Mouse (Mus musculus) midbrain, embryonic 12.5 days (tissue): Measurements from ENCODE around the gene Garnl3. TPM values are rescaled to one million over a fixed set of nuclear protein-coding genes. Genes with fewer than 3 reads are reported as not detected.

ENCODE experiments used
- ATAC-seq: fragments of 200-750 bp; cut with Nextera tagmentation; 2 replicates; pipeline ENCODE4 v1.8.0; 2017; ENCODE audit warnings: low read depth, moderate TSS enrichment, moderate library complexity; ENCODE audit not compliant: low FRiP score
- H3K27ac ChIP-seq: fragments of 300-500 bp; sonication (generic); replicated peaks from 2 replicates; pipeline ENCODE4 v1.5.1; 2016; ENCODE audit warnings: mild to moderate bottlenecking
- H3K27me3 ChIP-seq: fragments of 300-500 bp; sonication (generic); 2 replicates; pipeline ENCODE4 v1.6.1; 2016; ENCODE audit warnings: mild to moderate bottlenecking
- H3K36me3 ChIP-seq: fragments of 300-500 bp; sonication (generic); 2 replicates; pipeline ENCODE4 v1.6.1; 2016
- H3K4me1 ChIP-seq: fragments of 300-500 bp; sonication (generic); 2 replicates; pipeline ENCODE4 v1.6.1; 2016
- H3K4me2 ChIP-seq: fragments of 300-500 bp; sonication (generic); replicated peaks from 2 replicates; pipeline ENCODE4 v1.6.1; 2016; ENCODE audit warnings: mild to moderate bottlenecking, moderate library complexity
- H3K4me3 ChIP-seq: fragments of 300-500 bp; sonication (generic); 2 replicates; pipeline ENCODE4 v1.5.1; 2016; ENCODE audit warnings: mild to moderate bottlenecking
- H3K9ac ChIP-seq: fragments of 300-500 bp; sonication (generic); replicated peaks from 2 replicates; pipeline ENCODE4 v1.6.1; 2016; ENCODE audit warnings: mild to moderate bottlenecking, moderate library complexity
- H3K9me3 ChIP-seq: fragments of 300-500 bp; sonication (generic); 2 replicates; pipeline ENCODE4 v1.6.1; 2016; ENCODE audit warnings: mild to moderate bottlenecking
- WGBS: fragments of 180-500 bp; shearing (Covaris S2); methylation state at CpG from one replicate; pipeline ENCODE4 v1.1.7; 2016; 5-methylcytosine and 5-hydroxymethylcytosine counted together
- polyA plus RNA-seq: library from polyadenylated mRNA; unstranded; fragments of >200 nt; fragmentation: Nextera tagmentation; extraction: Ambion mirVana; gene quantifications from 2 replicates; pipeline ENCODE4 v1.2.1, GENCODE M21; 2016

The Garnl3 gene
- polyA plus RNA-seq, 1 experiment from 2014 or later, result 16.6 TPM

DNA sequence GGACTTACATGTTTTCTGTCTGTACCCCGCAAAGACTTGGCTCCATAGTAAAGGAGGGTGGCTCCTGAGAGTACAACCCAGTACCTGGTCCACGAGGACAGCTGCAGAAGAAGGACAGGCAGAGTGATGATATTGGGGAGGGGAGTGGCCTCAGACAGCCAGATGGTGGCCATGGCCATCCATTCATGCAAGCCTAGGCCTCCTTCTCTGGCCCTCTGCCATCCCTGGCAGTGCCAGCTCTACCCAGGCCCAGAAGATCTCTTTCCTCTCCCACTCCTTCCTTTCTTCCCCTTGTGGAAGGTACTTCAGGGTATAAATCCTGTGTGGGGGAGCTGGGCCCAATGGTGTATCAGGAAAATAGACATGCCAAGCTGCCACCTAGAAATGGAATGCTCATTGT is 11.8 kb upstream of the Garnl3 start:
- no peak overlapping the region for H3K4me3 ChIP-seq
- no peak overlapping the region for H3K4me2 ChIP-seq
- no peaks in the 10 kb centered on the region for H3K4me1 ChIP-seq
- H3K27me3 ChIP-seq, result no peaks in the 10 kb centered on the region
- no peak overlapping the region for H3K9ac ChIP-seq
- peaks cover 2% of the 10 kb centered on the region; the same call in 1 of the 2 replicates for H3K36me3 ChIP-seq
- no peak overlapping the region for H3K27ac ChIP-seq
- H3K9me3 ChIP-seq, result no peaks in the 10 kb centered on the region
- 77% methylated on average over 2 of the region's 2 CpGs for WGBS
- ATAC-seq, result no peak

DNA sequence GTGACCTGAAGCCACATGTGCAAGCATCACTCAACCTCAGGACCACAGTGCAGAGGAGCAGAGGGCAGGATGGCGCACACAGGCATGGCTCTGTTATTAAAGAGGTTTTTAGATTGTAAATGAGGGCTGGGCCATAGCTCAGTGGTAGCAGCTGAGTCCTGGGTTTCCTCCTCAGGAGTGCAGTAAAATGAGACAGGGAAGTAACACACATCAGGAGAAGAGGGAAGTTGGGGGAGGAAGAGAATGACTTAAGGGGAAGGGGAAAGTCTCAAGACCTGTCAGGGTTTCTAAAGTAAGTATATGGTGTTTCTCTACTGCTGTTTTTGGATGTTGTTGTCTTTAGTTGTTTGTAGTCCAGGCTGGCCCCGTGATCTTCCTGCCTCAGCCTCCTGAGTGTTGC is 7.0 kb upstream of the Garnl3 start:
- Histone ChIP-seq H3K9ac (no peak overlapping the region), H3K4me2 (no peak overlapping the region), H3K27ac (no peak overlapping the region), H3K4me1 (no peaks in the 10 kb centered on the region), H3K9me3 (no peaks in the 10 kb centered on the region), H3K27me3 (peaks cover 5% of the 10 kb centered on the region; the same call in 1 of the 2 replicates), H3K4me3 (no peak overlapping the region), H3K36me3 (peaks cover 5% of the 10 kb centered on the region; the same call in 1 of the 2 replicates)
- WGBS, result 87% methylated on average over 2 of the region's 2 CpGs
- no peak for ATAC-seq

DNA sequence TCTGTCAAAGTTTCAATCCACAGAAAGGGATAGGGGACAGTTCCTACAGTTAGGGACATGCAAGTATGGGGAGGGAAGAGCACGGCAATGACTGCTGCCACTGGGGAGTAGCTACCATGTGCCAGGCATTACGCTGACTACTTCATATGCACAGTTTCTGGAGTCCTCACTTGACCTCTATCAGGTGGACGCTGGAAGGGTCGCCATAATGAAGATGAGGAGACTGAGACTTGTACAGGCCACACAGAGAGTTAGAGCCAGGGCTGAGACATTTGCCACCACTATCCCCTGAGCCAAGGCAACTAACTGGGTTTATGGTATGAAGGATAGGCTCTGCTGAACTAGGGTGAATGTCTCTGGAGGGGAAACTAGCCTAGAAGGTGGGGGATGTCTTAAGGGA is 6.3 kb upstream of the Garnl3 start:
- Histone ChIP-seq H3K27me3 (peaks cover 10% of the 10 kb centered on the region), H3K9ac (no peak overlapping the region), H3K36me3 (0 out of 2 replicates have a peak, but pooled peaks cover 5% of the 10 kb centered on the region), H3K4me1 (no peaks in the 10 kb centered on the region), H3K27ac (no peak overlapping the region), H3K4me2 (no peak overlapping the region), H3K9me3 (no peaks in the 10 kb centered on the region), H3K4me3 (no peak overlapping the region)
- no peak for ATAC-seq
- 88% methylated on average over 4 of the region's 4 CpGs for WGBS

DNA sequence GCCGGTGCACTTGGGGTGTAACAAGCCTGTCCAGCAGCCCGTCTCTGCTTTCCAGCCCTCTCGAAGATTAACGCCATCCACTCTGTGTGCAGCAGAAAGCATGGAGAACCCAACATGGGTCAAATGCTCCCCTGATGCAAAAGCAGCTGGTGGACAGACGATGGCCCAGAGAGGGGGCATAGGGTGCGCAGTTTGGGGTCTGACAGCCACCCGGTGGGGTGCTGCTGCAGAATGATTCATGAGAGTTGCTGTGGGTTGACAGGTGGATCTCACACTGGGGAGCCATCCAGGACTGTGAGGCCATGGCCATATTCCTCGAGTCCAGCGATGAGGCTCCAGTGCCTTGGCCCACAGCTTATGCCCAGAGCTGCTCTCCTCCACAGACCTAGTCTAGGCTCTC is 5.8 kb upstream of the Garnl3 start:
- Histone ChIP-seq H3K36me3 (0 out of 2 replicates have a peak, but pooled peaks cover 5% of the 10 kb centered on the region), H3K27me3 (peaks cover 15% of the 10 kb centered on the region), H3K9ac (no peak overlapping the region), H3K4me3 (no peak overlapping the region), H3K4me1 (no peaks in the 10 kb centered on the region; the same call in 1 of the 2 replicates), H3K4me2 (no peak overlapping the region), H3K9me3 (no peaks in the 10 kb centered on the region), H3K27ac (no peak overlapping the region)
- WGBS, result 94% methylated on average over 9 of the region's 9 CpGs
- ATAC-seq, result no peak

DNA sequence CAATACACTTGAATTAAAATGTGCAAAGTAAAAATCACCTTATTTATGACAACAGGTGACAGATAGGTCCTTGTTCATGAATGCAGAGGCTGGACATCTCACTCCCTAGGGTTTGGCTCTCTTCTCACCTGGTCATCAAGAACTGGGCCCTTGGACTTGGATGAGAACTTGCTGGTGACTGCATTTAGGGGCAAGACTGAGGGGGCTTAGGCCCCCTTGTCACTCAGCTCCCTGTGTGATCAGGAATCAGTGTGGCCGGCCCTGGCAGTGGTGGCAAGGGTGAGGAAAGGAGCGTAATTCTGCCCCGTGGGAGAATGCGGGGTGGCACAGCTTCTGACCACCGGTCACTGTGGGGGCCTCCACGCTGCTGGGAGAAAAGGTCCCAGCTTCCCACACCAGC is 4.9 kb upstream of the Garnl3 start:
- H3K4me3 ChIP-seq, result no peak overlapping the region
- no peaks in the 10 kb centered on the region for H3K9me3 ChIP-seq
- H3K27me3 ChIP-seq, result peaks cover 23% of the 10 kb centered on the region
- 93% methylated on average over 6 of the region's 6 CpGs for WGBS
- no peak overlapping the region for H3K9ac ChIP-seq
- H3K27ac ChIP-seq, result no peak overlapping the region
- no peak for ATAC-seq
- peaks cover 5% of the 10 kb centered on the region for H3K4me1 ChIP-seq
- H3K4me2 ChIP-seq, result no peak overlapping the region
- 0 out of 2 replicates have a peak, but pooled peaks cover 5% of the 10 kb centered on the region for H3K36me3 ChIP-seq

DNA sequence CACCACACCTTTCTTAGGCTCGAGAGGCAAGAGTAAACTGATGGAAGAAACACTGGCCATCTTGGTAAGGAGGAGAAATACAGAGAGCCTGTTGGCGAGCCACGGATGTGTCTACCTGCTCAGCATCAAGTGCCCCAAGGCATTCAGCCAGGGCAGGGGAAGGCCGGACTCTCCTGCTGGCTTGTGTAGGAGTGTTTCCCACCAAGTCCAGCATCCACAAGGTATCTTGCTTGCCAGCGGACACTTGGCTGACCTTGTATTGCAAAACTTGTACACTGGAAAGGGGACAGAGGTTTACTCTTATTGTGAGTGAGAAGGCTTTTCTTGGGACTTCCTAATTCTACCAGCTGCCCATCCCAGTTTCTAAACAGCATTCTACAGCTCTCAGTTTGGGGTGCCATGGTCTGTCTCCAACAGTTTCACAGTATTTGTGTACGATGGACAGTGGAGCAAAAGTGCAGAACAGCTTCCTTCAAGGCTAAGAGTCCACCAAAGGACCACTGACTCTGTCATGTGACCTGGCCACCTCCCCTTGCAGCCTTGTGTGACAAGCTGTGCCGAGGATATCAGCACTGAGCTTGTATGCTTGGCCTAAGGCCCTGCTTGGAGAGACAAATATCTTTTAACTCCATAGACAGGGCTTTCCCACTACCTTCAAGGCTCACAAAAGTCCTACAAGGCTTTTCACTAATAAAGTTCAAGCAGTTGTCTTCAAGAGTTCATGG is 3.5 kb upstream of the Garnl3 start:
- Histone ChIP-seq H3K4me1 (peaks cover 7% of the 10 kb centered on the region), H3K4me3 (no peak overlapping the region), H3K9me3 (no peaks in the 10 kb centered on the region), H3K9ac (no peak overlapping the region), H3K4me2 (no peak overlapping the region), H3K27me3 (peaks cover 31% of the 10 kb centered on the region), H3K27ac (no peak overlapping the region), H3K36me3 (0 out of 2 replicates have a peak, but pooled peaks cover 5% of the 10 kb centered on the region)
- WGBS, result 79% methylated on average over 7 of the region's 7 CpGs
- no peak for ATAC-seq

DNA sequence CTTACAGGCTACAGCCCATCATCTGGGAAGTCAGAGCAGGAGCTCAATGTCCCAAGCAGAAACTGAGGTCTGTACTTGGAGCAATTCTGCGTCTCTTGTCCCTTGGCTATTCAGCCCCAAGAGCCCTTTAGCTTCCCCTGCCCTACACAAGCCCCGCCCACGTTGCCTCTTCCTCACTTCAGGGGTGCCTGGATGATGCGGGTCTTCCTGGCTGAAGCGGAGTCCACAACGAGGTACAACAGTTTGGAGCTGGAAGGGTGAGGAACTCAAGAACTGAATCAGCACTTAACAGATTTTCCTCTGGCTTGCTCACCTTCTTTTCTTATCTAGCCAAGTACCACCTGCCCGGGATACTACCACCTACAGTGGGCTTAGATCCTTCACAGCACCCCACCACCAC is 852 bp upstream of the Garnl3 start:
- Histone ChIP-seq H3K9me3 (no peaks in the 10 kb centered on the region), H3K27me3 (peaks cover 44% of the 10 kb centered on the region), H3K4me2 (no peak overlapping the region), H3K4me3 (no peak overlapping the region), H3K9ac (no peak overlapping the region), H3K27ac (no peak overlapping the region), H3K36me3 (0 out of 2 replicates have a peak, but pooled peaks cover 3% of the 10 kb centered on the region), H3K4me1 (peaks cover 14% of the 10 kb centered on the region)
- WGBS, result 5% methylated on average over 7 of the region's 7 CpGs
- ATAC-seq, result no peak

DNA sequence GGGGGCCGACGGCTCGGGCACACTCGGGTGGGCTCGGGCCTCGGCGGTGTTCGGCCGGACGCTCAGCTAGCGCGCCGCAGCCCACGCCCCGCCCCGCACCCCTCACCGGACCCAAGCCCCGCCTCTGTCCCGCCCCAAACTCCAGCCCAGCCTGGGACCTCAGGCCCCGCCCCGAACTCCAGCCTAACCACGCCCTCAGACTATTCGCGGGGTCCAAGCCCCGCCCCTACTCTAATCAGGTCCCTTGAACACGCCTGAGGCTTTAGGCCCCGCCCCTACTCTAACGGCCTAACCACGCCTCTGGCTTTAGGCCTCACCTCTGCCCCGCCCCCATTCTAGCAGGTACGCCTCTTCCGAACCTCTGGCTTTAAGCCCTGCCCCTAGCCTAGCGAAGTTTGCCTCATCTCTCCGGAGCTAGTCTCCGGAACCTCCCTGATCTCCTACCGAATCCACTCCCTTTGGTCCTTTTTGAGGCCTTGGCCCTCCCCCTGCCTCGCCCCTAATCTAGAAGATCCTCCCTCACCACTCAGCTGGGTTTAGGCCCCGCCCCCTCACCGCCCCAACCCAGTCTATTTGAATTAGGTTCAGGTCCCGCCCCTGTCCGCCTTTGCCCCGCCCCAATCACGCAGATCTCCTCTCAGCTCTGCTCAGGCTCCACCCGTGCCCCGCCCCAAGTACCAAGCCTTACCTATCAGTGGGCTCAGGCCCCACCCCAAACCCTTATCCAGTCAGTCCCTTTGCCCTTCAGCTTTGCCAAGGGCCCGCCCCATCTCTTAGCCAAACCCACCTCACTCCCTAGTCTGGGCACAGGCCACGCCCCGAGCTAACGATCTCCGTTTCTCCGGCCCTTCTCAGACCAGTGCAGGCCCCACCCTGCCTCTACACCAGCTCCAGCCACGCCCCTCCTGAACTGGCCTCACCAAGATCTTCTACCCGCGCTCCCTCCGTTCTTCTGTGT is 649 bp downstream of the Garnl3 start:
- Histone ChIP-seq H3K4me2 (peak overlapping the region; percentile 98), H3K4me3 (peak overlapping the region; percentile 75), H3K27me3 (peaks cover 44% of the 10 kb centered on the region), H3K36me3 (no peaks in the 10 kb centered on the region), H3K4me1 (peaks cover 14% of the 10 kb centered on the region), H3K9ac (peak overlapping the region; percentile 85), H3K27ac (peak overlapping the region; percentile 20; the same call in 1 of the 2 replicates), H3K9me3 (no peaks in the 10 kb centered on the region)
- ATAC-seq, result peak; percentile 91
- under 1% methylated on average over 49 of the region's 55 CpGs for WGBS

DNA sequence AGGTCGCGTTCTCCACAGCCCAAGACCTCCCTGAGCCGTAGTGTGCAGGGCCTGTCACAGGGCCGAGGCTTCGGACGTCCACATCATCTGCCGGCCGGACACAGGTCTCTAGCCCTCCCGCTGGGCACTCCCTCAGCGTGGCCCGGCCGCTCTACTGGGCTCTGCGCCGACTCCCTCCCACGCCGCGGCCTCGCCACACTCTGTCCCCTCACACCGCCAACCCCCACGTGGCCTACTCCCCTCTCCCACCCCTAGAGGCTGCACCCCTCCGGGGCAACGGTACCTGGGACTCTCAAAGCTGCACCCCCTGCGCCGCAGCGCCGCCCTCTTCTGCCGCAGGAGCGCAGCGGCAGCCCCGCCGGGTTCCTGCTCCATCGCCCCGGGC is 1.3 kb downstream of the Garnl3 start:
- Histone ChIP-seq H3K27ac (0 out of 2 replicates have a peak overlapping the region, but pooled peaks have one; percentile 20), H3K9me3 (no peaks in the 10 kb centered on the region), H3K27me3 (peaks cover 44% of the 10 kb centered on the region), H3K4me1 (peaks cover 14% of the 10 kb centered on the region), H3K4me2 (peak overlapping the region; percentile 98), H3K36me3 (no peaks in the 10 kb centered on the region), H3K9ac (peak overlapping the region; percentile 85), H3K4me3 (peak overlapping the region; percentile 75)
- ATAC-seq, result peak; percentile 59
- 0% methylated on average over 33 of the region's 33 CpGs for WGBS

DNA sequence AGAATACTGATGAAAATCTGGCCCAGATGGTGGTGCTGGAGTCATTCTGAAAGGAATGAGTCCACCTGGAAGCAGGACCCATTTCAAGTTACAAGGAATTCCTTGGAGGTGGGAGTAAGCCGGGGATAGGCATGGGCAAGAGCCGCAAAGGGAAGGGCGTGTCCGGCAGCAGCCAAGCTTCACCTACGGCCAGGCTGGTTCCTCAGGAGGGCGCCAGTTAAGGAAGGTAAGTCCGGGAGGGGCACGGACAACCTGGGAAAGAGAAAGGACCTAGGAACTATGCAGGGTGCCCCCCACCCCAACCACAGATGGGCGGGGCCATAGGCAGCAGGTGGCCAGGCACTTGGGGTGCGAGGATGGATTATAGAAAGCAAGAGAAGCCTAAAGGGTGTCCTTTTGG is 1.8 kb downstream of the Garnl3 start:
- Histone ChIP-seq H3K27ac (no peak overlapping the region), H3K4me3 (peak overlapping the region; percentile 75), H3K4me1 (peaks cover 14% of the 10 kb centered on the region), H3K9me3 (no peaks in the 10 kb centered on the region), H3K36me3 (no peaks in the 10 kb centered on the region), H3K4me2 (peak overlapping the region; percentile 98), H3K27me3 (peaks cover 44% of the 10 kb centered on the region), H3K9ac (peak overlapping the region; percentile 85)
- WGBS, result 4% methylated on average over 10 of the region's 10 CpGs
- no peak for ATAC-seq

DNA sequence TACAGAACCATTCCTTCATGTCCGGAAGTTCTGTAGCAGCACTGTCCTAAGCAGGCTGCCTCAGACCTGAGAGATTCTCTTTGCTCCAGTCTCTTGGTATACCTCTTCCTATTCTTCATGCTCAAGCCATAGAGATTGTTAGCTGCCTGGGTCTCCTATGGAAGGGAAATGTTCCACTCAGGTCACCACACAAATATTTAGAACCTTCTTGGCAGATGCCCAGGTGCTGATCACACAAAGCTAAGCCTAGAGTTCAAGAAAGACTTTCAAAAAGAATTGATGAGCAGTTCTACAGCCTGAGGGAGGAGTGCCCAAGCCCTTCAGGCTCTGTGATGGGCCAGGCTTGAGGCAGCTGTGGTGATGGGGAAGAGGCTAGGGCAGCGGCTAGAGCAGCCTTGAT is 2.4 kb downstream of the Garnl3 start:
- no peak for ATAC-seq
- H3K4me3 ChIP-seq, result no peak overlapping the region; the same call in 1 of the 2 replicates
- no peak overlapping the region for H3K9ac ChIP-seq
- no peak overlapping the region for H3K27ac ChIP-seq
- H3K4me1 ChIP-seq, result peaks cover 14% of the 10 kb centered on the region
- 66% methylated on average over 2 of the region's 2 CpGs for WGBS
- no peaks in the 10 kb centered on the region for H3K36me3 ChIP-seq
- peaks cover 43% of the 10 kb centered on the region for H3K27me3 ChIP-seq
- no peaks in the 10 kb centered on the region for H3K9me3 ChIP-seq
- peak overlapping the region; percentile 98 for H3K4me2 ChIP-seq

DNA sequence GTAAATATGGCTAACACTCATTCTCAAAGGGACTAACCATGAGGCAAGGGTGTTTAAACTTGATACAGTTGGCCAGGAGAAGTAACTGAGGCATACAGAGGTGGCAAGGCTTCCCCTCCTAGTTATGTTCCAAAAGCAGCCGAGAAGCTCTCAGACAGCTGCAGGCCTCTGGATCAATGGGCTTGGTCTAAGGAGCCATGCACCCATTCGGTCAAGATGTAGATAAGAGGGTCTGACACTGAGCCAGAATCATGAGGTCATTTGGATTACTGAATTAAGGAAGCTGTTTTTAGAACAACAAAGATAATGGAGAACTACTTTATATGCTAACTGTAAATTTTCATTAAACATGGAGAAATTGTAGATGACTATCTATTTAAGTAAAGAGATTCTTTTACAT is 4.2 kb downstream of the Garnl3 start:
- WGBS, result 84% methylated on average over 2 of the region's 2 CpGs
- Histone ChIP-seq H3K27me3 (peaks cover 30% of the 10 kb centered on the region), H3K4me2 (no peak overlapping the region), H3K9ac (no peak overlapping the region), H3K36me3 (no peaks in the 10 kb centered on the region), H3K9me3 (no peaks in the 10 kb centered on the region), H3K27ac (no peak overlapping the region), H3K4me1 (peaks cover 14% of the 10 kb centered on the region), H3K4me3 (no peak overlapping the region)
- no peak for ATAC-seq
